Mouse (Mus musculus) megakaryocyte, embryonic 14.5 days (primary cell): ENCODE results near the gene Kif19a.

Source experiments
- FLI1 ChIP-seq: IDR thresholded peaks from 2 replicates; pipeline ENCODE4 v1.6.1; 2012; ENCODE audit warnings: low read length, inconsistent platforms, mixed read lengths
- GATA1 ChIP-seq: IDR thresholded peaks from 3 replicates; pipeline ENCODE4 v1.6.1; 2012; ENCODE audit warnings: mixed read lengths, low read length, inconsistent platforms, borderline replicate concordance

DNA sequence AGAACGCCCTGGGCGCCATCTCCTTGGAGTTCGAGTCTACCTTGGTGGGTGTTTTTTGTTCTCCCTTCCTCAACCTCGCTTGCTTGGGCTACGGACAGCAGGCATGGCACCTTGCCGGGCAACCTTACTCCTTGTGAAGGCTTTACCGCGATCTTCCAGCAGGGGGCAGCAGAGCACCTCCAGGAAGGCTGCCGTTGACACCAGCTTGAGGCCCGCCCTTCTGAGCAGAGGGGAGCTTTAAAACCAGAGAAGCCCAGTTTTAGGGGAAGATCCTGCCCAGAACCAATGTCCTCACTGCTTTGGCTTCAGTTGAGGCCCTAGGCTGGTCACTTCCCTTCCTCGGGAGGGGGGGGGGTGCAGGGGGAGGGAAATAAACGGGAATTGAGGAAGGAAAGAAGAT, 20.1 kb upstream of the Kif19a start:
- no peak for TF ChIP-seq FLI1
- TF ChIP-seq GATA1, result no peak
